Mouse (Mus musculus) activated CD4-positive, CD25-positive, alpha-beta regulatory T cell, adult 4 months (primary cell): ENCODE results near the gene Smarcc2. TPM values are rescaled to one million over a fixed set of nuclear protein-coding genes. Genes with fewer than 3 reads are reported as not detected.

Experiments used
- ATAC-seq: one replicate; pipeline ENCODE4 v1.8.0; 2017
- polyA plus RNA-seq, 2 experiments: library from polyadenylated mRNA; unstranded; fragments of 100-300 nt; shearing (Covaris generic); gene quantifications; one replicate each; pipeline ENCODE4 v1.2.1; 2017

Smarcc2 gene
- 10 to 100 TPM; 53.8 to 54.8 TPM for polyA plus RNA-seq

DNA sequence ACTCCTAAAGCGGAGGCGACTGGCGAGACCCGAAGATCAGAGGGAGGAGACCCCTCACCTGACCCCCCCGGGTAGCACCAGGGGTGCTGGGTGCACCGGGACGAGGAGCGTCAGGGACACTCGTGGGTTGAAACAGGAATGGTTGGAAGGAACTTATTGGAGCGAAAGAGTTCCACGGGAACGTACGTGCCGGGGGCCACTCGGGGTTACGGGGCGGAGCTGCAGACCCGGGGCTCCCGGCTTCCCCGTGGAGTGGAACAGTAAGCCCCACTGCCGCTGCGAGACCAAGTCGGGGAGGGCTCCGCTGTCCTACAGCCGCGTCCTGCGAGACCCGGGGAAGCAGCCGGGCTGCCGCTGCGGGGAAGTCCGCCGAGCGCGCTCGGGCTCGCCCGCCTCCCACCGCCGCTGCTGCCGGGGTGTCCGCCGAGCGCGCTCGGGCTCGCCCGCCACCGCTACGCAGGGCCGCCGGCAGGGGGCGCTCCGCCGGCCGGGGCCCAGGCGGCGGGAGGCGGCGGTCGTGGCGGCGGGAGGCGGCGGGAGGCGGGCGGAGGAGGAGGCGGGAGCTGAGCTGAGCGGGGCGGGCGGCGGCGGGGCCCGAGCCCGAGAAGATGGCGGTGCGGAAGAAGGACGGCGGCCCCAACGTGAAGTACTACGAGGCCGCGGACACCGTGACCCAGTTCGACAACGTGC lies at the start of gene Smarcc2:
TSS of gene Smarcc2 (plus strand) at position 530 of the 690 bp plus-strand sequence.
- peak; percentile 59 for ATAC-seq

DNA sequence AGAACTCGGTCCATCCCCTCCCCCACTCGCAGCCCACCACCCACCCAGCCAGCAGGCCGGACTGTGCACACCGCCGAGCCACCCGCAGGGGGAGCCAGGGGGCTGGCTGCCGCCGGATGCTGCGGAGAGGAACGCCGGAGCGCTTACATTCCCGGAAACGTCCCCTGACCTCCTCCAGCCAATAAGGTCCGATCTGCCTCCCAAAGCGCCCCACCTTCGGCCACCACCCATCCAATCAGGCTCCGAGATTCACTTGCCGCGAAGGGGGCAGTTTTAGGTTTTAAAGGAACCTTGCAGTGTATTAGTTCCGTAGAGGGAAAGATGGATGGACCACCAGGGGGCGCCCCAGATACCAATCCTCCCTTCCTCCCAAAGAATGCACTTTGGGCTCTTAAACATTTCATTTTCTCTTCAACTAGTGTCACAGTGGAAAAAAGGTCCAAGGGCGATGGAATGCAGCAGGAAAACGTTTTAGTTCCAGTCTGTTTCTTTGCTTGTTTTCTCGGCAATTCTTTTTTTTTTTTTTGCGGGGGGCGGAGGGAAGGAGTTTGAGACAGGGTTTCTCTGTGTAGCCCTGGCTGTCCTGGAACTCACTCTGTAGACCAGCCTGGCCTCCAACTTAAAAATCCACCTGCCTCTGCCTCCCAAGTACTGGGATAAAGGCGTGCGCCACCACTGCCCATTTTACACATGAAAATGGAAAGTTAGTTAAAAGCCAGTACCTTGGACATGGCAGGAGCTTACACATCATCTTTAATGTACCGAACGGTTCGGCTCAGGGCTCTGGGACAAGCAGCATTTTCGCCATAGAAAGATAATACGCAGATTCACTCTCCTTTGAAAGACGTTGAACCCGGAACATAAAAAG lies 49.1 kb upstream of the Smarcc2 start:
- ATAC-seq: peak; percentile 86

GRCm38 (mm10) chr10:128410560-128410845 lies 48.5 kb upstream of the Smarcc2 start:
- ATAC-seq: no peak

DNA sequence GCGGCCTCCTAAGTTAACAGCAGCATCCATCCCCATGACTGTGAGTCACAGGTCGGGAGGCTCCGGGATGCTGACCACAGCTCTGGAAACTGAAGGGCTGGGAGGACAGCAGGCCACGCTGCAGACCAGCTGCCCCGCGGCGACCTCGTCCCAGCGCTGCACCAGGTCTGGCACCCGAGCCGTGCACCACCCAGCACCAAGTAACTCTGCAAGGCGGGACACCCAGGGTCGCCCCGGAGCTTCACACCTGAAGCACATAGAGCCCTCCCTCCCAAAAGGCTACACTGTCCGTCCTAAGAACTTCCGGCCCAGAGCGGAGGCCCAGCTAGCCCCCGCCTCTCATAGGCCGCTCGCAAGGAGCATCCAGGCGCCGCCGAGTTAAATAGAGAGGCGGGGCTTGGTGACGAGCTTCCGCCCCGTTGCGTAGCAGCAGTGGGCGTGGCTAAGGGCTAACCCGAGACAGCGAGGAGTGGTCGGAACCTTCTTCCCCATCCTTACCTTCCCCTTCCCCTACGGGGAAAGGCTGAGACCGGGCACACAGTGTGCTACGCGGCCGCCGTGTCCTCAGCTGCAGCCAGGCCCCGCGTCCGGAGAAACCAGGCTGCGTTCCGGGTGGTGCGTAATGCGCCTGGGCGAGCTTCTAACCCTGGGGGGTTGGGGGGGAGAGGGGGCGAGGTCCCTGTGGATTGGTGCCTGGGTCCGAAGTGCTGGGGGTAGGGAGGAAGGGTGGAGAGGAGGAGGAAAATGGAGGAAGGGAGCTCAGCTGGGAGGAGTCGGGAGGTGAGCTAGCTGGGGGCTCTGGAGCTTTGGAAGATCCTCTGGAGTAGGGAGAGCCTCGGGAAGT lies 47.6 kb upstream of the Smarcc2 start, which contains the start of the genes Nabp2 and Rnf41:
TSS of gene Nabp2 (minus strand) at position 282 of the 844 bp plus-strand sequence.
TSS of gene Rnf41 (plus strand) at position 447 of the 844 bp plus-strand sequence.
- ATAC-seq: peak; percentile 72

GRCm38 (mm10) chr10:128412055-128412381 lies 47.0 kb upstream of the Smarcc2 start:
- ATAC-seq: no peak

GRCm38 (mm10) chr10:128412558-128412957 lies 46.5 kb upstream of the Smarcc2 start:
- no peak for ATAC-seq

- no peak for ATAC-seq
Observed at GRCm38 (mm10) chr10:128413076-128413475, 46.0 kb upstream of the Smarcc2 start.

DNA sequence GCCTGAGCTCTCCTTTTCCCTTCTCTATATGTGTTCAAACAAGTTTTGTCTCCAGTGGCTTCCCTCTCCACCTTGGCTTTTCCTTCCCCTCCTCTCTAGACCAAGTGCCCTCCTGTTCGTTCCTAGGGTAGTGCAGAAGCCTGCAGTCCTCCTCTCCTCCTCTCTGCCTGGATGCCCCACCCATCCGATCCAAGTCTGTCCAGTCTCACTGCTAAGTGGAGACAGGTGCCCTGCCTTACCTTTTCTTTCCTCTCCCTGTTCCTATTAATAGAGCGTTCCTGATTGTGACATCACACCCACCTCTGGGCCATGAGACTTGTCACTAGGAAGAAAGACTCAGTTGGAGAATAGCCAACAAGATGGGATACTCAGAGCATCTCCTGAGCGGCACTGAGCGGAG lies 44.2 kb upstream of the Smarcc2 start:
- no peak for ATAC-seq

GRCm38 (mm10) chr10:128422426-128422825 lies 36.6 kb upstream of the Smarcc2 start:
- no peak for ATAC-seq

- ATAC-seq: peak; percentile 91
Observed at GRCm38 (mm10) chr10:128424604-128425003, 34.4 kb upstream of the Smarcc2 start.

DNA sequence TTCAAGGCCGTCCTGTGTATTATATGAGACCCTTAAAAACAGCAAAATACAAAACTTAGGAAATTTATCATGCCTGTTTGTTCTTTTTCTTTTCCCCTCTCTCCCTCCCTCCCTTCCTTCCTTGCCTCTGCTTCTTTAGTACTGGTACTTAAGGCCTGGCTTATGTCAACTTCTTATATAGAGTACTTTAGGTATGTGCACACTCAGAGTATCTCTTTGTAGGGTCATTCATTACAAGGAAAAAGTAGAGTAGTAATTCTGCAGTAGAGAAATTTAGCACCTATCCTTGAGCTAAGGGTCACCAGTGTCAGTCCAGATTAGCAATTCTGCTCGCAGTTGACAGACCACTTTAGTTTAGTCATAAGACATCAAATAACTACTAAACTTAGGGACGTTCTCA lies 33.8 kb upstream of the Smarcc2 start:
- no peak for ATAC-seq

- ATAC-seq: no peak
Observed at GRCm38 (mm10) chr10:128429052-128429451, 30.0 kb upstream of the Smarcc2 start.

GRCm38 (mm10) chr10:128429454-128429853 lies 29.6 kb upstream of the Smarcc2 start:
- ATAC-seq: no peak

DNA sequence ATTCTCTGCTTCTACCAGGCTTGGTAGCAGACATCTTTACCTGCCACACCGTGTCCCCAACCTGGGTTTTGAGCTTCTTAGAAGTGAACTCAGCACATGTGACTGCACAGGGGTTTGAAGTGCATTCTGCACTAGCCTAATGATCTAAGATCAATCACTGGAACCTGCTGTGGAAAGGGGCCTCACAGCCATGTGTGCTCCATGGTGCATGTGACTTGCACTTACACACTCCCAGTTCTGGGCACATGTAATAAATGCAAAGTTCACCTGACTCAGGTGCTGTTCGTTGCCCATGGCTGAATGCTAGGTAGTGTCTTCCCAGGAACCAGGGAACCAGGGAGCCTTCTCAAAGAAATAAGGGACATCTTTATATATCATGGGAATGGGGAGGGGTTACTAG lies 25.6 kb upstream of the Smarcc2 start:
- ATAC-seq: no peak

- peak; percentile 85 for ATAC-seq
Observed at GRCm38 (mm10) chr10:128434681-128435080, 24.4 kb upstream of the Smarcc2 start.

GRCm38 (mm10) chr10:128435186-128435823 lies 23.7 kb upstream of the Smarcc2 start:
- ATAC-seq: no peak

- ATAC-seq: no peak
Observed at GRCm38 (mm10) chr10:128435873-128436272, 23.2 kb upstream of the Smarcc2 start.

DNA sequence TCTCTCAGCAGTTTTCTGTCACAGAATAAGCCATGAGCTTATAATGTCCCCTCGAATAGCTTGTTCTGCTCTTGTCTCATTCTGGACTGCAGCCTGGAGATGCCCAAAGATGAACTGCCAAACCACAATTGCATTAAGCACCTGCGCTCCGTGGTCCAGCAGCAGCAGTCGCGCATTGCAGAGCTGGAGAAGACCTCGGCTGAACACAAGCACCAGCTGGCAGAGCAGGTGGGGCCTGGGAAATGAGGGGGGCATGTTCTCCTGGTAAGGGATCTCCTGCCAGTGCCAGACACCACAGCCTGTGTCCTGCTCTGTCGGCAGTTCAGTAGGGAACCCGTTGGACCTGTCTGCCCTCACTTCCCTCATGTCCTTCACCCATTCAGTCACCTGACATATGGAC lies 22.7 kb upstream of the Smarcc2 start:
- no peak for ATAC-seq

DNA sequence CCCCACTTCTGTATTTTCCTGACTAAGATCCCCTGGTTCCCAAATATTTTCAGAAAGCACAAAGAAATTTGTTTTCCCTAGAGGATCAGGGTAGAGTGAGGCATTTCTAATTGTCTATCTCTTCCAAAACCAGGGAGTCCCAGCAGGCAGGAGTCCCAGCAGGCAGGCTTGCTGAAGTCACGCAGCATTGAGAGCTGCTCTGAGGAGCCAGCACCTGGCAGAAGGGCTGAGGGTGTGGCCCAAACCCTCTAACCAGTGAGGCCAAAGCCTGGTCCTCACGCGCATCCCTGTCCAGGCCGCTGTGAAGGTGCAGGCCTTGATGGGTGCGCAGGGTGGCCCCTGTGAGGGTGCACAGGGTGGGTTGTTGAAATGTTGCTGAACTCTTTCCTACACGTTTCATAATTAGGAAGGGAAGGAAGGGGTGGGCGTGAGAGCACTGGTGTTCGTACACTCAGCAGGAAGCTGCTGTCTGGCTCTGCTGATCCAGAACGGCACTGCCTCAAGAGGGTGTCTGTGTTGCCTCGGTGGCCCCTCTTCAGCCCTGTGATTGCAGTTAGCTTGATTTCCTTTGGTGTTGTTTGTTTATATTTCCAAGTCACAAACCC lies 20.3 kb upstream of the Smarcc2 start:
- ATAC-seq: peak; percentile 67

DNA sequence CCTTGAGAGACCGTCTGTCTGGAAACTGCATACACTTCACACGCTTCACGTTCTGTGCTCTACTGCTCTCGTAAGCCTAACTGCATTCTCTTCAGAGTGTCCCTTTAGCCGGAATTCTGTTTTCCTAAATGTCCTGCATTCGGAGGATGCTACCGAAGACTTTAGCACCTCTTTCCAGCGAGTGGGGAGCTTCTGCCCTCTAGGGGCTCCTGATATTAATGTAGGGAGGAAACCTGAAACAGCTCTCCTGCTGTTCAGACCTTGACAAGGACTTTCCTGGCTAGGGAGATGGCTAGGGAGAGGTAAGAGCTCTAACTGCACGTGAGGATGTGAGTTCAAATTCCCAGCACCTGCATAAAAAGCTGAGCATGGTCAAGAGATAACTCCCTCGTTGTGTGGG lies 18.6 kb upstream of the Smarcc2 start:
- ATAC-seq: peak; percentile 30

- no peak for ATAC-seq
Observed at GRCm38 (mm10) chr10:128441324-128442119, 17.5 kb upstream of the Smarcc2 start.
